ENCODE assay signal across 8 mouse cellular contexts in genomic region chr19:6398447-6399284, GRCm38 (mm10). TPM values are rescaled to one million over a fixed set of nuclear protein-coding genes. Genes with fewer than 3 reads are reported as not detected.
DNase-seq lines count a peak whose midpoint lies in the region; ATAC-seq lines count a peak whose summit lies in the region.

No protein-coding gene starts in this region.

- intact Hi-C loops in heart, postnatal 25 days (cut with DNase I) = no loop called here

- peaks cover 16% of the 10 kb centered on the region for H3K27me3 ChIP-seq in forebrain, embryonic 11.5 days (ENCODE audit: control insufficient read depth, insufficient read depth, low read length)
- no peaks in the 10 kb centered on the region for H3K27me3 ChIP-seq in splenic B cell, adult 2 months (ENCODE audit: control insufficient read depth, insufficient read depth, low read length, poor library complexity, severe bottlenecking)

- H3K9me3 ChIP-seq in forebrain, embryonic 11.5 days (ENCODE audit: control insufficient read depth, low read length) = no peaks in the 10 kb centered on the region

- WGBS in forebrain, embryonic 11.5 days = under 1% methylated on average over 38 of the region's 39 CpGs

- no peaks in the 10 kb centered on the region for H3K36me3 ChIP-seq in forebrain, embryonic 11.5 days (ENCODE audit: control insufficient read depth, insufficient read depth, low read length)
- peaks cover 11% of the 10 kb centered on the region for H3K36me3 ChIP-seq in splenic B cell, adult 2 months (ENCODE audit: control insufficient read depth, insufficient read depth, low read length, poor library complexity, severe bottlenecking)

- H3K27ac ChIP-seq in forebrain, embryonic 11.5 days (ENCODE audit: low read depth, low read length) = no peak overlapping the region

- peak overlapping the region; percentile 74 for H3K9ac ChIP-seq in forebrain, embryonic 11.5 days (ENCODE audit: low read length)

- peak; percentile 81 for DNase-seq in CD4-positive, CD25-positive, alpha-beta regulatory T cell, adult 2 months (ENCODE audit: low read depth, low spot score)
- peak; percentile 69 for DNase-seq in adrenal gland, postnatal 25 days
- peak; percentile 80 for DNase-seq in forebrain, embryonic 11.5 days (ENCODE audit: low spot score)
- DNase-seq in heart, postnatal 25 days (ENCODE audit: low spot score) = peak; percentile 79
- DNase-seq in kidney, postnatal 4 days = peak; percentile 82 to 85
- DNase-seq in mesoderm, embryonic 11.5 days (ENCODE audit: low read depth, low spot score) = peak; percentile 54
- DNase-seq in splenic B cell, adult 2 months (ENCODE audit: low read depth, low spot score) = peak; percentile 74
- DNase-seq in layer of hippocampus, postnatal 36 days = no peak

- peak overlapping the region; percentile 100 for H3K4me2 ChIP-seq in forebrain, embryonic 11.5 days (ENCODE audit: low read depth, low read length, severe bottlenecking)

- peak; percentile 62 for ATAC-seq in forebrain, embryonic 11.5 days (replicated peaks; ENCODE audit: low FRiP score)

- peak overlapping the region; percentile 63 for H3K4me3 ChIP-seq in forebrain, embryonic 11.5 days (ENCODE audit: low read depth, low read length)

- H3K4me1 ChIP-seq in forebrain, embryonic 11.5 days (replicated peaks; ENCODE audit: control insufficient read depth, insufficient read depth, low read length) = peaks cover 17% of the 10 kb centered on the region

RNA-seq across cellular contexts. Expression of gene Rasgrp2, which starts 0.5 kb away (rescaled TPM):
- 37.6 and 39.5 TPM in 2 replicates for total RNA-seq in adrenal gland, postnatal 25 days (2021)
- polyA plus RNA-seq in forebrain, embryonic 11.5 days (2014; fragmentation: Nextera tagmentation; extraction: Ambion mirVana) = 9.5 and 12.9 TPM in 2 replicates
- 10 to 100 TPM; 43.2 to 55.2 TPM for total RNA-seq in heart, postnatal 25 days (2021)
- total RNA-seq in layer of hippocampus, postnatal 36 days (2021) = 10 to 100 TPM; 23.8 to 34.5 TPM

RNA-seq across cellular contexts. Expression of gene Pygm, which starts 14.5 kb away (rescaled TPM):
- 61.6 and 85.9 TPM in 2 replicates for total RNA-seq in adrenal gland, postnatal 25 days (2021)
- polyA plus RNA-seq in forebrain, embryonic 11.5 days (2014; fragmentation: Nextera tagmentation; extraction: Ambion mirVana) = 1.2 TPM in 2 replicates
- total RNA-seq in heart, postnatal 25 days (2021) = 1,000 to 10,000 TPM; 1,128 to 1,145 TPM
- total RNA-seq in layer of hippocampus, postnatal 36 days (2021) = 10 to 100 TPM; 18.3 to 22.1 TPM

RNA-seq across cellular contexts. Expression of gene Nrxn2, which starts 19.9 kb away (rescaled TPM):
- total RNA-seq in adrenal gland, postnatal 25 days (2021) = 11.1 and 12.7 TPM in 2 replicates
- 8.1 and 10.4 TPM in 2 replicates for polyA plus RNA-seq in forebrain, embryonic 11.5 days (2014; fragmentation: Nextera tagmentation; extraction: Ambion mirVana)
- total RNA-seq in heart, postnatal 25 days (2021) = 1 to 10 TPM; 3.4 to 4.4 TPM
- total RNA-seq in layer of hippocampus, postnatal 36 days (2021) = 100 to 1,000 TPM; 399 to 414 TPM

RNA-seq across cellular contexts. Expression of gene Sf1, which starts 35.2 kb away (rescaled TPM):
- 211 and 245 TPM in 2 replicates for total RNA-seq in adrenal gland, postnatal 25 days (2021)
- 275 and 283 TPM in 2 replicates for polyA plus RNA-seq in forebrain, embryonic 11.5 days (2014; fragmentation: Nextera tagmentation; extraction: Ambion mirVana)
- total RNA-seq in heart, postnatal 25 days (2021) = 10 to 100 TPM; 76.1 to 88.8 TPM
- total RNA-seq in layer of hippocampus, postnatal 36 days (2021) = 100 to 1,000 TPM; 188 to 222 TPM

RNA-seq across cellular contexts. Expression of gene Map4k2, which starts 57.7 kb away (rescaled TPM):
- 44.7 and 56.3 TPM in 2 replicates for total RNA-seq in adrenal gland, postnatal 25 days (2021)
- 11.8 and 13.7 TPM in 2 replicates for polyA plus RNA-seq in forebrain, embryonic 11.5 days (2014; fragmentation: Nextera tagmentation; extraction: Ambion mirVana)
- total RNA-seq in heart, postnatal 25 days (2021) = 10 to 100 TPM; 42.6 to 44.3 TPM
- total RNA-seq in layer of hippocampus, postnatal 36 days (2021) = 10 to 100 TPM; 74.9 to 87.7 TPM

Comparison
In these comparisons a context has a peak if more than half of its experiments do, and no peak if none do; other contexts are left out.
1. DNase-seq: peak in CD4-positive, CD25-positive, alpha-beta regulatory T cell, adult 2 months (single experiment), adrenal gland, postnatal 25 days (single experiment), forebrain, embryonic 11.5 days (single experiment), heart, postnatal 25 days (single experiment), kidney, postnatal 4 days (2 of 2), mesoderm, embryonic 11.5 days (single experiment) and splenic B cell, adult 2 months (single experiment); none in layer of hippocampus, postnatal 36 days (0 of 2).
2. RNA of gene Pygm, which starts 14.5 kb away (total RNA-seq): 1,128 to 1,145 TPM in heart, postnatal 25 days; 61.6 to 85.9 TPM in adrenal gland, postnatal 25 days and 18.3 to 22.1 TPM in layer of hippocampus, postnatal 36 days; every median in the first group is over 10 times any median in the second.
3. RNA of gene Nrxn2, which starts 19.9 kb away (total RNA-seq): 399 to 414 TPM in layer of hippocampus, postnatal 36 days; 11.1 to 12.7 TPM in adrenal gland, postnatal 25 days and 3.4 to 4.4 TPM in heart, postnatal 25 days; every median in the first group is over 10 times any median in the second.